Mouse (Mus musculus) CH12.LX (cell line): ENCODE results near the gene Dhx33.

Source experiments
- CHD1 ChIP-seq: IDR thresholded peaks from 2 replicates; pipeline ENCODE4 v1.6.1; 2012; ENCODE audit warnings: low read depth, low read length, improper control_type of control experiment, inconsistent platforms
- CTCF ChIP-seq, 2 experiments: IDR thresholded peaks in 1 of 2; conservative IDR thresholded peaks in 1 of 2; 2 replicates each; pipeline ENCODE4 v1.5.1; 2011 to 2012; ENCODE audit warnings: low read depth in 2 of 2, low read length in 2 of 2, improper control_type of control experiment in 1 of 2, inconsistent platforms in 1 of 2, mild to moderate bottlenecking in 1 of 2, moderate library complexity in 1 of 2
- EP300 ChIP-seq: IDR thresholded peaks from 2 replicates; pipeline ENCODE4 v1.6.1; 2011; ENCODE audit warnings: low read length, improper control_type of control experiment
- MAFK ChIP-seq: IDR thresholded peaks from 2 replicates; pipeline ENCODE4 v1.6.1; 2011; ENCODE audit warnings: low read length, improper control_type of control experiment; ENCODE audit not compliant: insufficient replicate concordance
- NRF1 ChIP-seq: IDR thresholded peaks from 2 replicates; pipeline ENCODE4 v1.6.1; 2014; ENCODE audit warnings: low read depth, mild to moderate bottlenecking, inconsistent platforms, low read length, improper control_type of control experiment, moderate library complexity
- PAX5 ChIP-seq: IDR thresholded peaks from 2 replicates; pipeline ENCODE4 v1.6.1; 2012; ENCODE audit warnings: low read length, inconsistent platforms, mixed read lengths
- POLR2A ChIP-seq: IDR thresholded peaks from 2 replicates; pipeline ENCODE4 v1.6.1; 2011; ENCODE audit warnings: low read depth, mild to moderate bottlenecking, improper control_type of control experiment, low read length
- SIN3A ChIP-seq: IDR thresholded peaks from 2 replicates; pipeline ENCODE4 v1.6.1; 2012; ENCODE audit warnings: low read length, improper control_type of control experiment, inconsistent platforms
- USF1 ChIP-seq: IDR thresholded peaks from 2 replicates; pipeline ENCODE4 v1.6.1; 2014; ENCODE audit warnings: low read depth, mild to moderate bottlenecking, inconsistent platforms, low read length, improper control_type of control experiment
- ZNF384 ChIP-seq: IDR thresholded peaks from 2 replicates; pipeline ENCODE4 v1.6.1; 2012; ENCODE audit warnings: low read depth, low read length, improper control_type of control experiment, inconsistent platforms

DNA sequence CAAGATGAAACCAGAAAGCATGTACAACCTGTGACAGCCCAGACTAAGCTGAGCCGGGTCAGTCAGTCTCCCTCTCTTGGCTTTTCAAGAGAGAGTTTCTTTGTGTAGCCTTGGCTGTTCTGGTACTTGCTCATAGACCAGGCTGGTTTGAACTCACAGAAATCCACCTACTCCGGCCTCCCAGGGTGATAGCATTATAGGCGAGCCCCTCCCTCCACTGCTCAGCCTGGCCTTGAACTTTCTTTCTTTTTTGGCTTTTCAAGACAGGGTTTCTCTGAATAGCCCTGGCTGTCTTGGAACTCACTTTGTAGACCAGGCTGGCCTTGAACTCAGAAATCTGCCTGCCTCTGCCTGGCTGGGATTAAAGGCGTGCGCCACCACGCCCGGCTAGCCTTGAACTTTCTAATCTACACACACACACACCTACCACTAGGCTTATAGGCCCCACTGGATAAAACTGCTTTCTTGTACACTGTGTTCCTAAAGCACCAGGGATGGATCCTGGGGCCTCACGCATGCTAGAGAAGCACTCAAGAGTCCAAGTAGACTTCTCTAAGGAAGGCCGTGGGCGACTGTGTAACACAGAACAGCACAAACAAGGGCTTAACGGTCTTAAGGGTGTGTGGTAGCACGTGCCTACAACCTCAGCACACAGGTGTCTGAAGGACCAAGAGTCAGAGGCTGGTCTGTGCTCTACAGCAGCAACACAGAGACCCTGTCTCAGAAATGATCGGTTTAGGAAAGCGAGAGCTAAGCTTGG, 23.3 kb downstream of the Dhx33 start:
- TF ChIP-seq POLR2A (no peak; the same call in 1 of the 2 replicates), ZNF384 (no peak), MAFK (no peak), USF1 (no peak), EP300 (no peak), PAX5 (no peak), CTCF (conservative IDR thresholded peaks at IDR 0.05 in 1 of 2, IDR thresholded peaks at IDR 0.05 in 1 of 2; ENCODE audit: low read depth in 2 of 2, low read length in 2 of 2) (no peak), CHD1 (no peak), NRF1 (no peak), SIN3A (no peak)
